Mouse (Mus musculus) cerebral cortex, adult 2 months (tissue): ENCODE measurements around the gene Tctex1d4.

Source experiments
- WGBS: fragments of 180-500 bp; shearing (Covaris S2); methylation state at CpG from one replicate; pipeline ENCODE4 v1.1.7; 2018; 5-methylcytosine and 5-hydroxymethylcytosine counted together

Tctex1d4 gene

DNA sequence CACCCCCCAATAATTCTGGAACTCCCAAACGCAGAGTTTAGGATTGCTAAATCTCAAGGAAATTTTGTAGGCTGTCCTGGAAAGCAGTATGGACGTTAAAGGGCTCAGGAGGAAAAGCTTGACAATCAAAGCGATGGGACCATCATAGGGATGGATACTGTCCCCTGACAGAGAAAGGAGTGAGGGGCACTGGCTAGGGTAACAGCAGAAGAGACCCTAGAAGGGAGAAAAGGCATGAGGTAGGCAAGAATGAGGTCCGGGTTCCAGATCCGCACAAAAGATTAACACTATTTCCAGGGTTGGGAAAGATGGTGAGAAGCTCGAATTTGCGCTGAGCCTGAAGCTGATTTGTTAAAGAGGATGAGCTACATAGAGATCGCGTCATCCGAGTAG is 6.5 kb upstream of the Tctex1d4 start:
- 3% methylated on average over 10 of the region's 10 CpGs for WGBS

DNA sequence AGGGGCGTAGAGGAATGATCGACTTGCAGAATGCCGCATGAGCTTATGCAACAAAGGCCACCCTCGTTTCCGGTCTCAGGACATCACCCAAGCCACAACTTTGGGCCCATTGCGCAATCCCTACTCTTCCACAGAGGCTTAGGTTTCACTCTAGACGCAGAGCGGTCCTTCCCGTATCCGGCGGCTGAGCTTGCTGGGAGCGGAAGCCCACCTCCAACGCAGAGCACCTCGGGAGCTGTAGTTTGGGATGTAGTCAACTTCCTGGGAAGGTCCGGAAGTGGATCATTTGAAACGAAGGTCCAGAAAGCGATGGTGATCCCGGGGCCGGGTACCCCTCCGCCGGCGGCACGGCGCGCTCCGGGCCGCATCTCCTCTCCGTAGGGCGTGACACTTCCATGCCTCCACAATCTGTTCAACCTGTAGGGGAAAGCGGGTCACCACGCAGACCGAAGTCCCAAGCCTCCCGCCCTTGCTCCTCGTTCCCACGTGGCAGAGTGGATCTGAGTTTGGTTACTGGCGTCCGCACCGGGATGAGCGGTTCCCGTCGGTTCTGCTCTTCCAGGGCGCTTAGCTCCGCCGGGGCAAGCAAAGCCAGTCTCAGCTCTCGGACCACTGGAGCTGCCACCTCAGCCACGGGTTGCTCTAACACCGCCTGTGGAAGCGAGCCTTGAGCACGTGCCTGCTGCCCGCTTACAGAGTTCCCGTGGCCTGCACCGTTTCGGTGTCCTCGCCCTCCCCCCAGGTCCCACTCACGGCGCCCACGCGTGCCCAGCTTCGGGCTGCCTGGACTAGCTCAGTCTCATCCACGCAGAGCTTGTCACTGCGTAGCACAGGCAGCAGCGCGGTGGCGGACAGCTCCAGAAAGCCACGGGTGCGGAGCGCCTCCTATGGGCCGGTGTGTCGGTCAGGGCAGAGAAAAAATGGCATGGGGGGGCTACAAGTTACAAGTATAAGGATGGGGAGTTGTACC is 5.9 kb upstream of the Tctex1d4 start:
- under 1% methylated on average over 69 of the region's 69 CpGs for WGBS

DNA sequence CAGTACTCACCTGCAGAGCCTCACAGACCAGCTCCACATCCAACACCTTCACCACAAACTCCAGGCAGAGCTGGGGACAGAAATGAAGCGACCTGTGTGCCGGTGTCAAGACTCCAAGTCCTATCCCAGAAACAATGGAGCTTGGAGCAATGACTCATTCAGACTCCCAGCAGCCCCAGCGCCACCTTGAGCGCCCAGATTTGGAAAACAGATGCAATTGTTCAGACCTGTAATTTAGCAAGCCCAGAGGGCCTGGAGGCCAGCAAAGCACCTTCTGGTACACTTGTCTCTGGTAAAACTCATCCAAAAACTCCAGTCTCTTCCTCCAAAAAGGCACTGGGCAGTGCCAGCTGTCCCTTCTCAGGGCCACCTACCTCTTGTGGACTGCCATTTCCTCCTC is 4.4 kb upstream of the Tctex1d4 start:
- WGBS = 83% methylated on average over 4 of the region's 4 CpGs

DNA sequence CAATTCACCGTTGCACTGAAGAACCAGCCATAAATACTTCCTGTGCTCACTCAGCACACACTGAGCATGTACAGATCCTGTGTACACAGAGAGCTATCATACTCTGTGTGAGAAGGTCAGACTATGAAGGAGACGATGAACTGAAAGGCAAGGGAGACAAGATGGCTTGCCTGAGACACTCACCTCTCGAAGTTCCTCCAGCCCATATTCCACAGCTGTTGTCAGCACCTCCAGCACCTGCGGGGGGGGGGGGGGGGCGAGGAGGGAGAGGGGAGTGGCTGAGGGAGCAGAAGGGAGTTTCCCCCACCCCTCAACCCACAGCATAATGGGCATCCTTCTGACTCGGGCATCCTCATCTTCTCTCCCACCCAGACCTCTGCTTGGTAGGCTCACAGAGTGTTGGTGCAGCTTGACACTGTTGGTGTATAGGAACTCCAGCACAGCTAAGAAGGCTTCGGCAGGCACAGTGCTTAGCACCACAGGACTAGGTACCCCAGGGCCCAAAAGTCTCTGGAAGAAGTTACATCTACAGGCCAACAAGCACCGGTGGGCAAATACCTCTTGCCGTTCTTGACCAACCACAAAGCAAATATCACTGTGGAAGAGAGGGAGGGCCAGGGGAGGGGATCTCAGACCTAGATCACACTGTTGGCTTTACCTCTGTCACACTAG is 2.9 kb upstream of the Tctex1d4 start:
- WGBS = 77% methylated on average over 7 of the region's 9 CpGs

DNA sequence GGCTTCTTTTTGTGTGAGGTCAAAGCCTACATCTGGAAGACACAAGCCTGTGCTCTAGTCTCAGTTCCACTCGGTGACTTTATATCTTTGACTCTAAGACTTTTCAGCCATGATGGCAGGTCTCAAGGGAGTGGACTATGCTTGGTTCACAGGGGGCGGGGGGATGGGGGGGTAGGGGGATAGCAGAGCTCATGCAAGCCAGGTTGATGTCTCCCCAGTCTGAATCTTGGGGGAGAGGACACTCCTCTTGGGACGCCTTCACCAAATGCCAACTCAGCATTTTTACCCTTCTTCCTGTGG is 2.4 kb upstream of the Tctex1d4 start:
- WGBS = 72% methylated on average over 3 of the region's 3 CpGs

DNA sequence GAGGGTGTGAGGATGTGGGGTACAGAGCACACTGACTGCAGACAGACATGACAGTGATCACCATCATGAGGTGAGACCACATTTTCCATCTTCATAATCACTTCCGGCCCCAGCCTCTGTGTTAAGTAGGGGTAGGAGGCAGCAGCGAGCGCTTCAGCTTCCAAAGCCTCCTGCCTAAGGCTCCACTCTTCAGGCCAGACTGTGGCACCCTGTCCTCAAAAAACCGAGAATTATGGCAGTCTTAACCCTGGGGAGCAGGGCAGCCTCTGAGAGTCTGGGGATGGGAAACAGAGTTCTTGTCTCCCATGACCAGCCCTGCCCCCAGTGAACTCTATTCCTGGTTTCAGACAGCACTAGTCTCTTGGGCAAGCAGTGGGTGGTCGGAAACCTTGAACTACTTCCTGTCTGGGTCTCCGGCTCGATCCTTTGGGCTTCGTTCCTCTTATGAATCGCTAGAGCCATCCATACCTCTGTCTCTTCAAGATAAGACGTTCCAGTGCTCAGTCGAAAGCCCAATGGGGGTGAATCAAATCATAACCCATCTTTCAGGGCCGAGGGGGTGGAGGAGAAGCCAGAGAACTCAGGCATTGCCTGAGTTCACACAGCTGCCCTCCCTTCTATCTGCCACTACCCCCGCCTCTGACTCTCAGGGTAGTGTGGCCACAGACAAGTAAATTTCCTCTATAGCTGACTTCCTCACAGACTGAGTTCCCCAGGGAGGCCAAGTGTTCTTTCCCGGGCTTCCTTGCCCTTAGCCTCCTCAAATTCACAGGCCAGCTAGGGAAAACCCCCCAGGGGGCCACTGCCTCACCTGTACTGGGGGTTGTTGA is 1.9 kb upstream of the Tctex1d4 start:
- WGBS = 59% methylated on average over 14 of the region's 14 CpGs

DNA sequence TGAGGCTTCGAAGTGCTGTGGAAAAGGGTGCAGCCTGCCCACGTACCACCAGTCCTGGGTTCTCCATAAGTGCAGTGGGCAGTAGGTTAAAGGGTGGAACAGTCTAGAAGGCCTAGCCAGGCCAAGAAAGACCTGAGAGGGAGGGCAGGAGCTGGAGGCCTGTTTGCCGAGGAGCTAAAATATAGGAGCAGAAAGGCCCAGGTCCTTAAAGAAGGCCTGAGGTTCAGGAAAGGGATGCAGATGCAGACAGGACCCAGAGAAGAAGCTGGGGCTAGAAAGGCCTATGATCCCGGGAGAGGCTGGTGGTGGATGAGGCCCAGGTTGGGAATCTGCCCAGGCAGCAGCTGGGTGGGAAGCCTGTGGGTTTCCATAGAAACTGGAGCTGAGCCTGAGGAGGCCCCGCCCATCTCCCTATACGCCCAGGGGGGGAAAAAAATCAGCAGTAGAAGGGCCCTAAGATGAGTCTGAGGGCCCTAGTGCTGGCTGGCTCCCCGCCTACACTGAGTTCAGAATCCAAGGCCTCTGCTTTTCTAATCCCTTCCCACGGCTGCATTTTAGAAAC is 1.2 kb upstream of the Tctex1d4 start, which contains the start of gene Btbd19:
Gene Btbd19 (minus strand): TSS at position 378 of the 562 bp plus-strand sequence.
- 22% methylated on average over 8 of the region's 8 CpGs for WGBS

DNA sequence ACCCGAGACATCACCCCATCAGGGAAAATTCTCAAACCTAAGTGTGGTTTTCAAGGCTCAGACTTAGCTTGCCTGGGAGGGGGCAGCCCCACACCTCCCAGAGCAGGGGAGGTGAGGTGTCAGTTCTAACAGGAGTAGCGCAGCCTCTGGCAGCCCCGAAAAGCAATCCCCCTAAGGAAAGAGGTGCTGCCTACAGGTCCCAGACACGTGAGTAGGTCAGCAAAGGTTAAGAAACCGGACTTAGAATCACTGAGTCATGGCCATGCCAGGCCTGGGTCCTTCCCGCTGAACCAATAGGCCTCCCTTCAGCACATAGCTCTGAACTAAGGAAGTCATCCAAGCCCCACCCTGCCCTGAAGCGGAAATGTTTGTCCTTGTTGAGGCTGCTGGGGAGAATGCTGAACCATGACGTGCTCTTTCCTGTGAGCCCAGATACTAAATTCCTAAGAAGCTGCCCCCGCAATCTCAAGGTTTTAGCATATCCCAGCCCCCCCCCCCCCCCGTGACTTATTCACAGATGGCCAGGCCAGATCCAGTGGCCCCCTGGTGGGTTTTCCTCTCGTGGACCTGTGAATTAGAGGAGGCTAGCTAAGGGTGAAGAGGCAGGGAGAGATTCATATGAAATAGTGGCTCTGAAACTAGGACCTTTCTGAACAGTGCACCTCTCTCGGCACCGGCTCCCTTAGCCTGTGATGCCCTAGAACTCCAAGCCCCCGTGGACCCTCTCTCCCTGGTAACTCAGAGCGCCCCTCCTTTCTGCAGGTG is 502 bp upstream of the Tctex1d4 start:
- WGBS = 40% methylated on average over 15 of the region's 15 CpGs

DNA sequence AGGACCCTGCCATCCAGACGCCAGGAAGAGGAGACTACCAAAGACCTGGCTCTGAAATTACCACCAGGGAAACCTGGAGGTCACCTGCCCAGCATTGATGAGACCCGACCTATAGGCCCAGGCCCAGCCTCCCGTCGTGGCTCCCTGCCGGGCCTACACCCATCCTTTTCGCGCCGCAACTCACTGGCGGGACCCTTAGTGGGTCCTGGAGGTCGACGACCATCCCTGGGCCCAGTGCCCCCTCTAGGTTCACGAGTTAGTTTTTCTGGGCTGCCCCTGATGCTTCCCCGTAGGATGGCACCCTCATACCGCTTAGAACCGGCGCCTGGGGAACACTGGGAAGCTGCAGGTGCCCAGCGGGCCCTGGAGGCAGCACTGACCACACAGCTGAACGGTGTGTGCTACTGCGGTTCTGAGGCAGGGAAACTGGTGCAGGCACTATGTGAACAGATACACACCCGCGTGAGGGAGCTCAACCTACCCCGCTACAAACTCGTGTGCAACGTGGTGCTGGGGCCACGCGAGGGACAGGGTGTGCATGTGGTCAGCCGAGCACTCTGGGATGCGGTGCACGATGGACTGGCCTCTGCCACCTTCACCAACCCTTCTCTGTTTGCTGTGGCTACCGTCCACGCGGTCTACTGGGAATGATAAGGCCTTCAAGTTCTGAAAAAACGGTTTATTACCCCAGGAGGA is 1.5 kb downstream of the Tctex1d4 start:
- 91% methylated on average over 33 of the region's 33 CpGs for WGBS

DNA sequence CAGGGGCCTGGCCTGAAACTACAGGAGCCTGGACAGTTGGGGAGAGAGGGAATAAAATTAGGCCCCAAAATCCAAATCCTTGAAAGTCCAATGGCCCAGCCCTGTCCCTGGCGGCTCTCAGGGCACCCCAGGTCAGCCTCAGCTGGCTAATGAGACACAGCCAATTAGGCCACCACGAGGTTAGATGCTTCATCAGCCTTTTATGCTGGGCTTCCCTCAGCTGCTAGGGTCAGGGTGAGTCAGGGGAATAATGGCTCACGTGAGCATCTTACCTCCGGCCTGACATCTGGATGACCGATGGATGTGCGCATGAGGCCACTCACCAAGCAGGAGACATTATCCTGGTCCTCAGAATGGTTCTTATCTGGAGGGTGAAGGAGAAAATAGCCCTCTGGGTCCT is 4.2 kb downstream of the Tctex1d4 start:
- WGBS = 63% methylated on average over 6 of the region's 6 CpGs

DNA sequence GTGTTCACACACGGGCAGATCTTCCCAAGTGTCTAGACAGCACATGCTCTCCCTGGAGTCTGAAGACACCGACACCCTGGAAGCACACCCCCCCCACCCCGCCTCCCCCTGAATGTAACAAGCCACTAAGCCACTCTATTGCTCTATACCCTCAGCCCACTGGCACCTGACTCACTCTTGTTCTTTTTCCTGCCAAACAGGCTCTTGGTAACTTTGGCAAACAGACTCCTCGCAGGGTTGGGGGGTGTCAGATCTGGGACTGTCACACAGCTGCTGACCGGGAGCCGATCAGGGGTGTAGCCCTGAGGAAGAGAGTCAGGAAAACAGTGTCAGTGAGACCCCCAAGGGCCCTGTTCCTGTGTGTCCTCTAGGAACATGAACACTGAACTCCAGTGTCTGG is 4.6 kb downstream of the Tctex1d4 start:
- 53% methylated on average over 6 of the region's 6 CpGs for WGBS

DNA sequence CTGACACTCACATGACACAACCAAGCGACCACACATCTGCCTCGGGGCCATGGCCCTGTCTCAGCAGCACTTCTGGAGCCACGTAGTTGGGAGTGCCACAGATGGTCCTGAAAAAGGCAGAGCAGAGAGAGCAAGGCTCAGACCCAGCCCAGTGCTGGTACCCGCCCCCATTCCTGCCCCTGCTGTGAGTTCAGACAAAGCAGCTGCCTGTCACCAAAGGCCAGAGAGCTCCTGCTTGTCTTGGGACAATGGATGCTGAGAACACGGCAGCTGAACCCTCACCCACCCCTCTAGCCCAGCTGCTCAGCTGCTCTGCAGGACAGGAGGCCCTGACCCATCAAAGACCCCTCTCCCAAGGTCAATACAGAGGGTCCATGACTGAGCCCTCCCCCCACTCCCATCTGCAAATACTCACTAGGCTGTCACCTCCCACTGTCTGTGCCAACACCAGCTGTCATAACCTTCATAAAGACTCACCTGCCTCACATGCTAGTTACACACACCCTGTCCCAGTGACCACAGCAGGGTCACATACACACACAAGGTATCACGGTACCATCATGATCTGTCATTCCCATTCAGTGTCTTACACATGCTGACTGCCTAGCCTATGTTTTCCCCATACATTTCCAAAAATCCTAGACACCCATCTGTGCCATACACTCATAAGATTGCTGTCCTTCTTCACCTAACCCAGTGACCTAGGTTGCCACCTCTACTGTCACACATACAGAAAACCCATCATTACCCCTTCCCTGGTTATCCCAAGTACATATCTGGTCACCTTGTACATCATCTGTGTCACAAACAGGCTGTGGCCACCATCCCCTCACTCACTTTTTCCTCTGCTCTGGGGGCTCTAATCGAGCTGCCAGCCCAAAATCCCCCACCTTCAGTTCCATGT is 5.5 kb downstream of the Tctex1d4 start:
- 42% methylated on average over 7 of the region's 7 CpGs for WGBS

DNA sequence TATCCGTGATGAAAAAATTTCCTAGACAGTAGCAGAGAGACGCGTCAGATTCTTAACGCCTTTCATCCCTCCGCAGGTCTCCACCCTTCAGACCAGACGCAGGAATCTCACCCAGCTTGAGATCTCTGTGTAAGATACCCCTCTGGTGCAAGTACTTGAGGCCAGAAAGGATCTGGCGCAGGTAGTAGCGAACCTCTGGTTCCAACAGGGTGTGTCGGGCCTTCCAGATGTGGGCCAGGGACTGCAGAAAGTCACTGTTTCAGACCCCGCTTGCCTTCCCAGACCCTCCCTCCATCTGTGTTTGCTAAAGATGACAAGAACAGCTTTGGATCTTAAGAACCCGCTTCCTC is 6.2 kb downstream of the Tctex1d4 start:
- 25% methylated on average over 11 of the region's 11 CpGs for WGBS

DNA sequence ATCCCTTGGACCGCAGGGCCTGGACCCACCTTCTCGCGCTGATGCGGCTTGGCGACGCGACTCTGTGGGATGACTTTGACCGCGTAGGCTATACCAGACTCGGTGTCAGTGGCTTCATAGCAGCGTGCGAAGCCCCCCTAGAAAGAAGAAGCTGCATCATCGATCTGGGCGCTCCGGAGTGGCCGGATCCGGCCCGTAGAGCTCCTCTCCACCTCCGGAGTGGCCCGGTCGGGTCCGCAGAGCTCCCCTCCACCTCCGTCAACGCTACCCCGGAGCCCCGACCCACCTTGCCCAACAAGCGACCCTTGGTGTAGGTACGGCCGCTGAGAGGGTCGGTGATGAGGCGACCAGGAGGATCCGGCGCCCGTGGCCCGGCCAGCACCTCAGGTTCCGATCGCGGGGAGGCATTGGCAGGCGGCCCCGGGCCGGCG is 6.8 kb downstream of the Tctex1d4 start:
- under 1% methylated on average over 42 of the region's 42 CpGs for WGBS

DNA sequence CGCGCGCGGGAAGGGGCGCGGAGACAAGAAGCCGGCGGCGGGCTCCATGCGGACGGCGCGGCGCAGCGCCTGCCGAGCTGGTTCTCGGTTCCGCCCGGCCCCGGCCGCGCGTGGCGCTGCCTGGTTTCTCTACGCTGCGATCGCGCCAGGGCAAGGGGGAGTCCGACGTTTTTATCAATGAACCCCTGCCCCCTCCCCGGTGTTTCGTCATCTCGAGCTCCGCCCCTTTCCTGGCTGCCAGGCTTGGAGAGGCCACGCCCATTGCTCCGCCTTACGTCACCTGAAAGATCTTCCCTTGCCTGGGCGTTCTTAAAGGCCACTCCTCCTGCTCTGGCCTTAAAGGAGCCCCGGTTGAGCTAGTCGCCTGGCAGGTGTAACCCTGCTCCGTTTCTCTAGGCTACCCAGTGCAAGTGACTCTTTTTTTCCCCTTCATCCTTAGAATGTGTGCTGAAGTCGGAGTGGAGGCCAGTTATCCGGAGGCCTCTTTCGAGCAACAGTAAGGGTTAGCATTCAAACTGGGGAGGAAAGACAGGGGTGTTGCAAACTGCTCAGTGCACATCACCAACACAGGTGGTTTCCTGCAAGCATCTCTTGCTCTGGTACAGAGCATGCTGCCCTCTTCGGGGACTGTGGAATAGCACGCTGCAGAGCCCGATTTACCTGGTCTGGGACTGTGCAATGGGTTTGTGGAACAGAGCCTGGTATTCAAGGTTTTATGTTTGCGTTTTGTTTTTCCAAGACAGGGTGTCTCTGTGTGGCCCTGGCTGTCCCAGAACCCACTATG is 7.4 kb downstream of the Tctex1d4 start, which contains the start of gene Plk3:
Gene Plk3 (minus strand): TSS at position 147 of the 784 bp plus-strand sequence.
- WGBS = 1% methylated on average over 48 of the region's 48 CpGs

DNA sequence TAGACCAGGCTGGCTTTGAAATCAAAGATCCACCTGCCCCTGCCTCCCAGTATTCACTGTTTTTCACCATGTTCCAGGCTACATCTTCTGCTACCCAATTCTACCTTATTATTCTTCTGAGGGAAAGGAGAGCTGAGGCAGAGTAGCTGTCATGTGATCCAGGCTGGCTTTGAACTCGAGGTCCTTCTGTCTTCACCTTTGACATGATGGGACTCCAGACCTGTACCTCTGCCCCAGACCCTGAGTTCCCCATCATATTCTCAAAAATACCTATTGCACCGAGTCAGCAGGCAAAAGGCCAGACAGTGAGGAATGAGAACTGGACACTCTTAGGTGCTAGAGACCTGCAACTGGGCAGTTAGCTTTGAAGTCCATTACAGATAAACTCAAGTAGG is 8.0 kb downstream of the Tctex1d4 start:
- whole genome bisulfite sequencing = 33% methylated on average over 2 of the region's 2 CpGs

DNA sequence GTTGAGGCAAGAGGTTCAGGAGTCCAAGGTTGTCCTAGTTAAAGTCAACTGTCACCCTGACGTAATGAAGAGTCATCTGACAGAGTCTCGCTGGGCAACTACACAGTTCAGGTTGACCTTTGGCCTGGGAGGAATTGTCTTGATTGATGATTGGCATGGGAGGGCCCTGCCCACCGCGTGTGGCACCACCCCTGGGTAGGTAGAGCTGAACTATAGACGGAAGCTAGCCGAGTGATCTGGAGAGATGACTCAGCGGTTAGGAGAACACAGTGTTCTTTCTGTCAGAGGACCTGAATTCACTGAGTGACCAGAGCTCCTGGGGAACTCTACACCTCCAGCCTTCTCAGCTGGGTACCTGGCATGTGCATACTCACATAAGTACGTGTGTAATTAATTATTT is 9.4 kb downstream of the Tctex1d4 start:
- WGBS = 52% methylated on average over 8 of the region's 8 CpGs
